ENCODE assay signal across 8 mouse cellular contexts in the genomic region with DNA sequence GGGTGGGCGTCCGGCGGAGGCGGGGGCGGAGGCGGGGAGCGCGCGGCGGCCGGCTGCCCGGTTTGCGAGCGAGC. TPM values are rescaled to one million over a fixed set of nuclear protein-coding genes. Genes with fewer than 3 reads are reported as not detected.
DNase-seq lines count a peak whose midpoint lies in the region; ATAC-seq and TF ChIP-seq lines count a peak whose summit lies in the region.

A gene (plus strand): TSS at position 41 of the 74 bp plus-strand sequence.

- DNase-seq in frontal cortex, adult 2 months (ENCODE audit: extremely low spot score in 1 of 2, low spot score in 1 of 2) = no peak
- no peak for DNase-seq in adrenal gland, postnatal 14 days
- DNase-seq in gastrocnemius, postnatal 36 days = no peak
- no peak for DNase-seq in ovary, postnatal 10 days (ENCODE audit: low spot score)
- no peak for DNase-seq in kidney, postnatal 36 days

- H3K4me3 ChIP-seq in intestine, postnatal 0 days (ENCODE audit: low read depth, low read length) = peak within 1 kb of the TSS; percentile 97
- H3K4me3 ChIP-seq in midbrain, embryonic 12.5 days = peak within 1 kb of the TSS; percentile 96

- 0% methylated on average over 4 of the region's 14 CpGs for WGBS in intestine, postnatal 0 days
- WGBS in midbrain, embryonic 12.5 days = 0% methylated on average over 10 of the region's 14 CpGs

- peak within 1 kb of the TSS; percentile 97 for H3K27ac ChIP-seq in intestine, postnatal 0 days (ENCODE audit: low read depth, low read length)
- H3K27ac ChIP-seq in midbrain, embryonic 12.5 days (replicated peaks) = peak within 1 kb of the TSS; percentile 99

- no peak for ATAC-seq in frontal cortex, adult (ENCODE audit: low TSS enrichment)
- ATAC-seq in intestine, postnatal 0 days = no peak
- no peak for ATAC-seq in midbrain, embryonic 12.5 days (ENCODE audit: low FRiP score, low read depth)

- H3K27me3 ChIP-seq in intestine, postnatal 0 days (replicated peaks; ENCODE audit: control insufficient read depth, insufficient read depth, low read length) = no peaks in the 10 kb centered on the region
- no peaks in the 10 kb centered on the region for H3K27me3 ChIP-seq in midbrain, embryonic 12.5 days

- H3K36me3 ChIP-seq in intestine, postnatal 0 days (ENCODE audit: control insufficient read depth, insufficient read depth) = no peaks in the 10 kb centered on the region
- no peaks in the 10 kb centered on the region for H3K36me3 ChIP-seq in midbrain, embryonic 12.5 days

- H3K9me3 ChIP-seq in intestine, postnatal 0 days (ENCODE audit: control insufficient read depth) = no peaks in the 10 kb centered on the region
- H3K9me3 ChIP-seq in midbrain, embryonic 12.5 days = no peaks in the 10 kb centered on the region

- no peak for TF ChIP-seq CTCF in intestine, postnatal 0 days (IDR thresholded peaks at IDR 0.05; ENCODE audit: low read depth)

- intact Hi-C loops in gastrocnemius, postnatal 36 days (cut with DNase I) = loop anchor here (5.0 kb wide), 1 partner anchor 45 kb away; no protein-coding TSS in a partner anchor

- H3K9ac ChIP-seq in intestine, postnatal 0 days (ENCODE audit: low read depth, low read length) = peak within 1 kb of the TSS; percentile 96
- peak within 1 kb of the TSS; percentile 99 for H3K9ac ChIP-seq in midbrain, embryonic 12.5 days (replicated peaks)

- peak within 1 kb of the TSS; percentile 88 for H3K4me2 ChIP-seq in intestine, postnatal 0 days (replicated peaks; ENCODE audit: low read depth)
- H3K4me2 ChIP-seq in midbrain, embryonic 12.5 days (replicated peaks) = peak within 1 kb of the TSS; percentile 62

- peaks cover 5% of the 10 kb centered on the region; the same call in 1 of the 2 replicates for H3K4me1 ChIP-seq in intestine, postnatal 0 days (replicated peaks; ENCODE audit: control insufficient read depth, insufficient read depth, low read length)
- peaks cover 30% of the 10 kb centered on the region for H3K4me1 ChIP-seq in midbrain, embryonic 12.5 days

RNA-seq across cellular contexts. Expression of the gene that starts here (rescaled TPM):
- 59.5 and 64.6 TPM in 2 replicates for polyA plus RNA-seq in frontal cortex, adult 2 months (2012; rRNA removed)
- 57.7 and 62.5 TPM in 2 replicates for total RNA-seq in adrenal gland, postnatal 14 days (2021)
- total RNA-seq in gastrocnemius, postnatal 36 days (2021) = 10 to 100 TPM; 10.3 to 11.3 TPM
- 17.1 and 17.8 TPM in 2 replicates for polyA plus RNA-seq in intestine, postnatal 0 days (2015; fragmentation: Nextera tagmentation; extraction: Ambion mirVana)
- polyA plus RNA-seq in midbrain, embryonic 12.5 days (2016; fragmentation: Nextera tagmentation; extraction: Ambion mirVana) = 45.8 and 49.9 TPM in 2 replicates
